Mouse (Mus musculus): ENCODE data around the gene Ehd3. TPM values are rescaled to one million over a fixed set of nuclear protein-coding genes. Genes with fewer than 3 reads are reported as not detected.

The Ehd3 gene
- polyA plus RNA-seq (2014; fragmentation: Nextera tagmentation; extraction: Ambion mirVana) = 3.8 and 4.4 TPM in 2 replicates

DNA sequence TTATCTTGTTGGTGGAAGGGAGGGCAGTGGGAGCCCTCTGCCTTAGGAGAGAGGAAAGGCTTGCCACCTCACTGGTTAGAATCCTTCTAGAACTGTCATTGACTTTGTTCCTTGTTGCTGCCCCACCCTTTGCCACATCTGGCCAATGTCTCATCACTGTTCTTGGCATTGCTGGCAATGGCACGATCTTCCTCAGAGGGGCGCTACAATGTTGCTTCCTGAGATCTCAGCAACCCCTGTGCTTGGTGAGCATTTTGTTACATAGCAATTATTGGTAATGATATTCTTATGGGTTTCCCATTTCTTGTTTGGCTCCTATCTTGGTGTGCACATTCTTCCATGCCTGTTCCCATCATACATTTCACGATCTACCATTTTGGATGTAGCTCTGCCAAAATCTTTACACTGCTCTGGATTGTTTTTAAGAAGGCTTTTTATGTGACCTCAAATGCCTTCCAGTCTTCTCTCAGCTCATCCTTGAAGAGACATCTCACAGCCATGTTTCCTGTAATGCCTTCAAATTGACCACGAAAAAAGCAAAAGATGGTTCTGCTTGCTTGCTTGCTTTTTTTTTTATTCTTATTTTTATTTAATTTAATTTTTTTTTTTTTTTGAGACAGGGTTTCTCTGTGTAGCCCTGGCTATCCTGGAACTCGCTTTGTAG lies at the start of gene Ehd3:
Ehd3 (plus strand) TSS at position 614 of the 664 bp plus-strand sequence.
- no peaks in the 10 kb centered on the region for H3K36me3 ChIP-seq (ENCODE audit: control insufficient read depth, insufficient read depth, low read length)
- H3K27me3 ChIP-seq (ENCODE audit: control insufficient read depth, insufficient read depth, low read length) = no peaks in the 10 kb centered on the region
- WGBS (ENCODE audit: insufficient replicate concordance) = 85% methylated on average over 5 of the region's 5 CpGs

DNA sequence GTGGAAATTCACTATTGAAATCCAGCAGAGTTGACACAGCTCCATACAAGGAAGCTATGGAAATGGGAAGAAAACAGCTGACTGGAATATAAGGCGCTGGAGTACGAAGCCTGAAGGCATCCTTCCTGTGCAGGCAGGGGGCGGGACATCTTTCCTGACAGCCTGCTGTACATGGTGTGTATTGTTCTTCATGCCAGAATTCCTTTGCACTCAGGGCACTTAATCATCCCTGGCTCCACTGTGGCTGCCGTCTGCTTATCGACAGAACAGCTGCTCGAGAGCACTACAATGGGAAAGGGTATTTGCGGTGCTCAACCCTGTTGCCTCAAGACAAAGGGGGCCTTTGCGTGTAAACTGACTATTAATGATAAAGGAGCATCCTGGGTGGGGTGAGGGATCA lies 33.0 kb upstream of the Ehd3 start:
- no peak overlapping the region for H3K9ac ChIP-seq (ENCODE audit: low read depth, low read length)
- 18% methylated on average over 8 of the region's 8 CpGs for WGBS (ENCODE audit: insufficient replicate concordance)
- no peaks in the 10 kb centered on the region for H3K36me3 ChIP-seq (ENCODE audit: control insufficient read depth, insufficient read depth, low read length)
- no peak overlapping the region for H3K27ac ChIP-seq (ENCODE audit: low read depth, low read length)
- H3K4me3 ChIP-seq (ENCODE audit: low read depth, low read length) = no peak overlapping the region
- no peaks in the 10 kb centered on the region for H3K27me3 ChIP-seq (ENCODE audit: control insufficient read depth, insufficient read depth, low read length)
- H3K4me1 ChIP-seq (ENCODE audit: control insufficient read depth, insufficient read depth, low read length) = 0 out of 2 replicates have a peak, but pooled peaks cover 4% of the 10 kb centered on the region
- no peaks in the 10 kb centered on the region for H3K9me3 ChIP-seq (replicated peaks; ENCODE audit: control insufficient read depth, low read length)
- ATAC-seq (replicated peaks; ENCODE audit: insufficient number of reproducible peaks, low FRiP score, low TSS enrichment) = peak; percentile 68; the same call in 1 of the 2 replicates
- 0 out of 2 replicates have a peak overlapping the region, but pooled peaks have one; percentile 2 for H3K4me2 ChIP-seq

More for the DNA sequence above, at the start of gene Ehd3:
- Histone ChIP-seq H3K4me2 (peak within 1 kb of the TSS; percentile 92), H3K9ac (ENCODE audit: low read depth, low read length) (peak within 1 kb of the TSS; percentile 70), H3K4me3 (ENCODE audit: low read depth, low read length) (peak within 1 kb of the TSS; percentile 56), H3K9me3 (replicated peaks; ENCODE audit: control insufficient read depth, low read length) (no peaks in the 10 kb centered on the region), H3K27ac (ENCODE audit: low read depth, low read length) (no peak within 1 kb of the TSS), H3K4me1 (ENCODE audit: control insufficient read depth, insufficient read depth, low read length) (0 out of 2 replicates have a peak, but pooled peaks cover 4% of the 10 kb centered on the region)
- no peak for ATAC-seq (replicated peaks; ENCODE audit: insufficient number of reproducible peaks, low FRiP score, low TSS enrichment)

DNA sequence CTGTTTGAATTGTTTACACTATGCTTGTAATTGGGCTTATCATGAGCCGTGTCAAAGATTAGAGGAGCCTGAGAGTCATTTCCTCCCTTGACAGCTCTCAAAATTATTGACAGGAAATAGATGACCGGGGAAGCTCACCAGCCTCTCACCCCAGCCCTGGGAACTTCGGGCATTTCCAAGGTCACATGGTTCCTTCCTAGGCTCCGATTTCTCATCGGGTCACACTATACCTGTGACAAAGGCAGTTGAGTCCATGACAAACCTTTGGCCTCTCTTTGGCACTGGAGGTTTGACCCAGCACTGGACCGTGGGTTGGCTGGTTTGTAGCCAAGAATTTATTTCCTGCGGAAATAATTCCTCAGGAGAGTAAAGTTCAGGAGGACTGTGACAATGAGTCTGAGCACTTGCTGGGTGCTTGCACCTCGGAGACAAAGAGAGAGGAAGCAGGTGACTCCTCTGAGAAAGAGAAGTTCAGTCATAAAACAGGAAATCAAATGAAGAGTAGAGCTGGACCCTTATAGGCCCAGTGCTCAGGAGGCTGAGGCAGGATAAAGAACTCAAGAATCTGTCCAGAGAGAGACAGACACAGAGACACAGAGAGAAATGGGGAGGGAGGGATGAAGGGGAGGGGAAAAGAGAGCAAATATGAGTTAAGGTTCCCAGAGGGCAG lies 17.2 kb upstream of the Ehd3 start:
- Histone ChIP-seq H3K4me1 (ENCODE audit: control insufficient read depth, insufficient read depth, low read length) (no peaks in the 10 kb centered on the region), H3K27ac (ENCODE audit: low read depth, low read length) (no peak overlapping the region), H3K4me2 (no peak overlapping the region), H3K4me3 (ENCODE audit: low read depth, low read length) (no peak overlapping the region), H3K9ac (ENCODE audit: low read depth, low read length) (no peak overlapping the region), H3K27me3 (ENCODE audit: control insufficient read depth, insufficient read depth, low read length) (no peaks in the 10 kb centered on the region), H3K36me3 (ENCODE audit: control insufficient read depth, insufficient read depth, low read length) (no peaks in the 10 kb centered on the region), H3K9me3 (replicated peaks; ENCODE audit: control insufficient read depth, low read length) (no peaks in the 10 kb centered on the region)
- 57% methylated on average over 8 of the region's 8 CpGs for WGBS (ENCODE audit: insufficient replicate concordance)
- ATAC-seq (replicated peaks; ENCODE audit: insufficient number of reproducible peaks, low FRiP score, low TSS enrichment) = no peak

DNA sequence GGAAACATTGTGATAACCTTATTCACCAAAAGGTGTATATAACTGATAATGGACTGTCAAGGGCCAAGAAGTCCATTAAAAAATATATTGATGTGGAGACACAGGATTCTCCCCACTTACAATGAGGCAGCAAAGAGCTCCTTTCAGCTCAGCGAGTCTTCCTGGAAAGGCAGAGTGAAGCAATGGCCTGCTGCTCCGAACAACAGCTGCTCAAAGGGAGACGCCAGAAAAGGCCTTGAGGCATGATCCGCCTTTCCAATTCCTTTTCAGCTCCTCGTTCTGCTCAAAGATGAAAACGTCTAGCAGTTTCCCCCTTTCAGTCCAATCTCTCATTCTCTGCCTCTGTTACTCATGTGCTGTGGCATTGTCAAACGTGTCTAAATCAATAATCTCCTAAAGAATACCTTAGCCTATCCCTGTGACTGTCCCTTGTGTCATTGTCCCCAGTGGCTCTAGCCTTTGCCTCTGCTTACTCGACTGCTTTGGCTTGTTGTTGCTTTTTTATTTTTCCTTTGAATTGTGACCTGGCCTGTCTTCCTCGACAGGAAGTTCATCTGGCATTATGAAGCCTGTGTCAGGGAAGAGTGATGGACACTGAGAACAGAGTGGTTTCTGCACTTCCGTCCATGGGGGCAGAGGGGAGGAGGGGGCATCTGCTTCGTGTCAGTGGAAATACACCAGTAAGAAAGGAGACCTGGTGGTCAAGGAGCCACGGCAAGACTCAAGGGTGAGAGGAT lies 13.5 kb upstream of the Ehd3 start:
- WGBS (ENCODE audit: insufficient replicate concordance) = 51% methylated on average over 12 of the region's 12 CpGs
- ATAC-seq (replicated peaks; ENCODE audit: insufficient number of reproducible peaks, low FRiP score, low TSS enrichment) = no peak

DNA sequence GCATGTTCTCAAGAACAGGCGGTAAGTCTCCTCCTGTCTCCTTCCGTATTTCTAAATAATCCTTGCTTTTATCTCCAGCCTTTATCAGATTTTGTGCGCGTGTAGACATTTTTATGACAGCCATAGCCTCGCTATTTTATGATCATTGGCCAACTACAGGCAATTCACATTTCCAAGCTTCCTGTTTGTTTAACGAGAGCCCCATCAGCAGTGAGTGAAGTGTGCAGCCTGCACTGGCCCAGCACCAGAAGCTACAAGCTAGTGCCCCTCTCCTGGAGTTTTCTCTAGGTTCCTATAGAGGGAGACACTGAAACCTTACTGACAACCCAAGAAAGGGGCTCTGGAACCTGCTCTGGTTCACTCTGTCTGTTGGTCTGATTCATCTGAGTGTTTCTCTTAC lies 7.1 kb upstream of the Ehd3 start:
- Histone ChIP-seq H3K27ac (ENCODE audit: low read depth, low read length) (no peak overlapping the region), H3K9ac (ENCODE audit: low read depth, low read length) (no peak overlapping the region), H3K4me2 (no peak overlapping the region), H3K27me3 (ENCODE audit: control insufficient read depth, insufficient read depth, low read length) (no peaks in the 10 kb centered on the region), H3K4me3 (ENCODE audit: low read depth, low read length) (no peak overlapping the region), H3K9me3 (replicated peaks; ENCODE audit: control insufficient read depth, low read length) (no peaks in the 10 kb centered on the region), H3K4me1 (ENCODE audit: control insufficient read depth, insufficient read depth, low read length) (no peaks in the 10 kb centered on the region), H3K36me3 (ENCODE audit: control insufficient read depth, insufficient read depth, low read length) (no peaks in the 10 kb centered on the region)
- 73% methylated on average over 6 of the region's 6 CpGs for WGBS (ENCODE audit: insufficient replicate concordance)
- ATAC-seq (replicated peaks; ENCODE audit: insufficient number of reproducible peaks, low FRiP score, low TSS enrichment) = no peak

More for the DNA sequence above, 13.5 kb upstream of the Ehd3 start:
- Histone ChIP-seq H3K4me3 (ENCODE audit: low read depth, low read length) (no peak overlapping the region), H3K4me1 (ENCODE audit: control insufficient read depth, insufficient read depth, low read length) (no peaks in the 10 kb centered on the region), H3K9me3 (replicated peaks; ENCODE audit: control insufficient read depth, low read length) (no peaks in the 10 kb centered on the region), H3K4me2 (no peak overlapping the region), H3K27ac (ENCODE audit: low read depth, low read length) (no peak overlapping the region), H3K27me3 (ENCODE audit: control insufficient read depth, insufficient read depth, low read length) (no peaks in the 10 kb centered on the region), H3K9ac (ENCODE audit: low read depth, low read length) (no peak overlapping the region), H3K36me3 (ENCODE audit: control insufficient read depth, insufficient read depth, low read length) (no peaks in the 10 kb centered on the region)

DNA sequence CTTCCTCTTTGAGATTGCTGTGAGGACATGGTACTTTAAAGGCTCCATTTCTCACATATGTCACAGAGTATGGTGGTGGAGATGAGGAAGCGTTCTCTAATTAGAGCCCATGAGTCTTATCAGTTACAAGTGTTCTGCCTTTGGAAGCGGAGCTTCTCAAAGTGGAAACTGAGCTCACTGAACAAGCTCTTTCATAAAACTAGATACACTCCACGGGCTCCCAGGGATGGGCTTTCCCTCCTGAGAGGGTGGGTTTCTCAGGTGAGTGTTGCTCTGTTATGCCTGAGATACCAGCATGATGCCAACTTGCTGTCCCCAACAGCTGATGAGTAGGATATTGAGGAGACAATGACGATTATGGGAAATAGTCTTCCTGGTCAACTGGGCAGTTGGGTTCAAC lies 6.2 kb upstream of the Ehd3 start:
- no peak for ATAC-seq (replicated peaks; ENCODE audit: insufficient number of reproducible peaks, low FRiP score, low TSS enrichment)

DNA sequence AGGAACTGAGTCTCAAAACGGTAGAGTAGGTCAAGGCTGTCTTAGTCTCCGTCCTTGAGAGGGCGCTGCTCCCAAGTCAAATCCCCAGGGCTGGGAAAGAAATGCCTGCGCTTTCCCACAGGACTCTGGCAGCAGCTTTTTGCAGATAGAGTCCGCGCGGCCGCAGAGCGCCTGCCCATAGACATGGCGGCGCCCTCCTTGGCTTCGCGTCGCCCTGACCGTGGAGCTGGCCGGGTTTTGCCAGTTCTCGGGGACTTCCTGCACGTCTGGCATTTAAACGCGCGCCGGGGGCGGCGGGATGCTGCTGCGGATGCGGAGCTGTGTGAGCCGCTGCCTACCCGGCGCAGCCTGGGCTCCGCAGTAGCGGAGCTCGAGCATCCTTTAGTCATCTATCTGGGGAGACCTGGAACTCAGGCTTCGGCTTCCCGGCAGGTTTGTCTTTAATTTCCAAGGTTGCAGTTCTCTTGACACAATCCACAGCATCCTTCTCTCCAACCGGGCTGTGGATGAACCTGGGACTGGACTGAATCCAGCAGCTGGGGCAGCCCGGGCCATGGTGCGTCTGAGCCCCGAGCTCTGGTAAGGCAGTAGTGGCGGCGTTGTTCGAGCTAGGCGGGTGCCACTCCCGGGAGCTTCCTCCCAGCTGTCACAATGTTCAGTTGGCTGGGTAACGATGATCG lies 798 bp downstream of the Ehd3 start:
- peak overlapping the region; percentile 56 for H3K4me3 ChIP-seq (ENCODE audit: low read depth, low read length)
- 0 out of 2 replicates have a peak, but pooled peaks cover 4% of the 10 kb centered on the region for H3K4me1 ChIP-seq (ENCODE audit: control insufficient read depth, insufficient read depth, low read length)
- H3K27ac ChIP-seq (ENCODE audit: low read depth, low read length) = no peak overlapping the region
- no peaks in the 10 kb centered on the region for H3K9me3 ChIP-seq (replicated peaks; ENCODE audit: control insufficient read depth, low read length)
- H3K9ac ChIP-seq (ENCODE audit: low read depth, low read length) = peak overlapping the region; percentile 70
- no peaks in the 10 kb centered on the region for H3K27me3 ChIP-seq (ENCODE audit: control insufficient read depth, insufficient read depth, low read length)
- H3K4me2 ChIP-seq = peak overlapping the region; percentile 92
- WGBS (ENCODE audit: insufficient replicate concordance) = under 1% methylated on average over 45 of the region's 45 CpGs
- ATAC-seq (replicated peaks; ENCODE audit: insufficient number of reproducible peaks, low FRiP score, low TSS enrichment) = peak; percentile 83
- no peaks in the 10 kb centered on the region for H3K36me3 ChIP-seq (ENCODE audit: control insufficient read depth, insufficient read depth, low read length)

More for the DNA sequence above, 6.2 kb upstream of the Ehd3 start:
- H3K36me3 ChIP-seq (ENCODE audit: control insufficient read depth, insufficient read depth, low read length) = no peaks in the 10 kb centered on the region
- H3K9ac ChIP-seq (ENCODE audit: low read depth, low read length) = no peak overlapping the region
- no peaks in the 10 kb centered on the region for H3K4me1 ChIP-seq (ENCODE audit: control insufficient read depth, insufficient read depth, low read length)
- H3K4me3 ChIP-seq (ENCODE audit: low read depth, low read length) = no peak overlapping the region
- no peak overlapping the region for H3K27ac ChIP-seq (ENCODE audit: low read depth, low read length)
- H3K9me3 ChIP-seq (replicated peaks; ENCODE audit: control insufficient read depth, low read length) = no peaks in the 10 kb centered on the region
- 65% methylated on average over 4 of the region's 4 CpGs for WGBS (ENCODE audit: insufficient replicate concordance)
- no peaks in the 10 kb centered on the region for H3K27me3 ChIP-seq (ENCODE audit: control insufficient read depth, insufficient read depth, low read length)
- no peak overlapping the region for H3K4me2 ChIP-seq

DNA sequence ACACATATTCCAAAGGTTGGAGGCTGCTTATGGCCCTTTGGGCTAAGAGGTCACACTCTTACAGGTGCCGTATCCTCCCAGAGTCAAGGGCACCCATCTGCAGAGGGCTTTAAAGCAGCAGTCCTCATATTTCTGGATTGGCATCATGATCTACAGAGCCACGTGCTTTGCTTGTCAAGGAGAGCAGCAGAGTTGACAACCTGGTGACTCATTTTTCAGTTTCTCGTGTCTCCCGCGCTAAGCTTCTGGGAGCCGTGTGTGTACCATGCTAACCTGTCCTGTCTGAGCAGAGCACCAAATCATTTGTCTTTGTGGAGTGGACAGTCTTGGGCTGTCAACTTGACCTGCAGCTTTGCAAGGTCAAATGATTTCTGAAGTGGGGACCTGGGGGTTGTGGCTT lies 2.4 kb downstream of the Ehd3 start:
- no peak overlapping the region for H3K4me3 ChIP-seq (ENCODE audit: low read depth, low read length)
- H3K4me2 ChIP-seq = peak overlapping the region; percentile 22
- H3K27me3 ChIP-seq (ENCODE audit: control insufficient read depth, insufficient read depth, low read length) = no peaks in the 10 kb centered on the region
- H3K9me3 ChIP-seq (replicated peaks; ENCODE audit: control insufficient read depth, low read length) = no peaks in the 10 kb centered on the region
- no peak overlapping the region for H3K9ac ChIP-seq (ENCODE audit: low read depth, low read length)
- no peak overlapping the region for H3K27ac ChIP-seq (ENCODE audit: low read depth, low read length)
- ATAC-seq (replicated peaks; ENCODE audit: insufficient number of reproducible peaks, low FRiP score, low TSS enrichment) = no peak
- 0 out of 2 replicates have a peak, but pooled peaks cover 4% of the 10 kb centered on the region for H3K4me1 ChIP-seq (ENCODE audit: control insufficient read depth, insufficient read depth, low read length)
- WGBS (ENCODE audit: insufficient replicate concordance) = 72% methylated on average over 6 of the region's 6 CpGs
- no peaks in the 10 kb centered on the region for H3K36me3 ChIP-seq (ENCODE audit: control insufficient read depth, insufficient read depth, low read length)

All from heart, embryonic 11.5 days (tissue).